Mouse (Mus musculus): ENCODE measurements around the gene Hamp. TPM values are rescaled to one million over a fixed set of nuclear protein-coding genes. Genes with fewer than 3 reads are reported as not detected.

Hamp gene
- polyA plus RNA-seq (2015; fragmentation: Nextera tagmentation; extraction: Ambion mirVana) = 0.90 and 1.1 TPM in 2 replicates

DNA sequence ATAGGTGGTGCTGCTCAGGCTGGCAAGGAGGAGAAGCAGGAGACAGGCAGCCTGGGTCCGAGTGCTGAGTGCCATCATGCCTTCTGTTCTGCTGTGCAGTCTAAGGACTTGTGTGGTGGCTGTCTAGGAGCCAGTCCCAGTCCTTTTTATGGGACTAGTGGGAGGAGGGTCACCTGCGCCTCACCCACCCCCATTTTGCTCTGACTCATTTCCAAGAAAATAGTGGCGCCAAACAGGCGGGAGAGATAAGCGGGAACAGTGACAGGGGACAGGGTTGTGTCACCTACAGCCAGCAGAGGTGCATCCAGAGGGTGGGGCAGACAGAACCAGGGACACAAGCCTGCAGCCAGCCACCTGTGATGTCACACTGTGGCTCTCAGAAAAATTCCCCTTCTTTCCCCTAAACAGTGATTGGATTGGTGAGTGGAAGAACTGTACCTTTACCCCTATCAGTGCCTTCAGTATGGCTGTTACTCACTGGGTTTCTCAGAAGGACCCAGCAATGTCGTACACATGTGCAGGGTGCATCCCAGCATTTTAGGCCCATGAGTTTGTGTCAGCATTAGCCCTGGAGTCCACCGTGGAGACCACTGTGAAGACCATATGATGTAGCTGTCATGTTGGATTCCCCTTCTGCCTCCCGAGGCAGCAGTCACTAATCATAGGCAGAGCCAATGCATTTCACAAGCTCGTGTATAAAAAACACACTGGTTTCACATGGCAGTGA is at the start of gene Hamp:
Gene Hamp (minus strand): TSS at position 124 of the 727 bp plus-strand sequence.
- H3K4me2 ChIP-seq (ENCODE audit: low read depth, low read length) = no peak within 1 kb of the TSS
- peaks cover 4% of the 10 kb centered on the region; the same call in 1 of the 2 replicates for H3K36me3 ChIP-seq (ENCODE audit: control insufficient read depth, insufficient read depth, low read length)
- H3K4me3 ChIP-seq (replicated peaks; ENCODE audit: low read length) = no peak within 1 kb of the TSS
- ATAC-seq (ENCODE audit: insufficient read depth, low FRiP score) = no peak
- H3K9me3 ChIP-seq (replicated peaks; ENCODE audit: control insufficient read depth, low read length) = no peaks in the 10 kb centered on the region
- no peak within 1 kb of the TSS for H3K27ac ChIP-seq (ENCODE audit: low read length)
- WGBS = 54% methylated on average over 9 of the region's 9 CpGs
- no peaks in the 10 kb centered on the region for H3K4me1 ChIP-seq (ENCODE audit: control insufficient read depth, insufficient read depth, low read length)
- H3K9ac ChIP-seq (ENCODE audit: low read length) = no peak within 1 kb of the TSS
- H3K27me3 ChIP-seq (ENCODE audit: control insufficient read depth, insufficient read depth, low read length) = no peaks in the 10 kb centered on the region

DNA sequence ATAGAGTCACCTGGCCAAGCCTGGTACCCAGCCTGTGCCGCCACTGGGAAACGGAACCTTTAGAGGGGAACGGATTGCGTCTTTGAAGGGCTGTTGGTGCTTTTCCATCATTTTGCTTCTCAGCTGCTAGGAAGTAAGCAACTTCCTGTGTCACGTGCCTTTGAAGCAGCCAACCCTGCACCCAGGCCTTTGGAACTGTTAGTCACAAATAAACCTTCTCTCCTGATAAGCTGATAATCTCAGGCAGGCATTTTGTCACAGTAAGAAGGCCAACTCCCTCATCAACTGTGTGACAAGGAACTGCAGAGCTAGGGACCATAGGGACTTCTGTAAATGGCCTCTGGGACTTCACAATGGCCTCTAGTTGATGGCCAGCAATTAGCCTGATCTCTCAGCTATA is 48.3 kb upstream of the Hamp start:
- no peaks in the 10 kb centered on the region for H3K36me3 ChIP-seq (ENCODE audit: control insufficient read depth, insufficient read depth, low read length)
- no peaks in the 10 kb centered on the region; the same call in 1 of the 2 replicates for H3K9me3 ChIP-seq (replicated peaks; ENCODE audit: control insufficient read depth, low read length)
- no peak overlapping the region for H3K4me3 ChIP-seq (replicated peaks; ENCODE audit: low read length)
- no peaks in the 10 kb centered on the region for H3K27me3 ChIP-seq (ENCODE audit: control insufficient read depth, insufficient read depth, low read length)
- 65% methylated on average over 5 of the region's 5 CpGs for WGBS
- H3K9ac ChIP-seq (ENCODE audit: low read length) = no peak overlapping the region
- no peaks in the 10 kb centered on the region for H3K4me1 ChIP-seq (ENCODE audit: control insufficient read depth, insufficient read depth, low read length)
- no peak overlapping the region for H3K4me2 ChIP-seq (ENCODE audit: low read depth, low read length)
- ATAC-seq (ENCODE audit: insufficient read depth, low FRiP score) = no peak
- H3K27ac ChIP-seq (ENCODE audit: low read length) = no peak overlapping the region

DNA sequence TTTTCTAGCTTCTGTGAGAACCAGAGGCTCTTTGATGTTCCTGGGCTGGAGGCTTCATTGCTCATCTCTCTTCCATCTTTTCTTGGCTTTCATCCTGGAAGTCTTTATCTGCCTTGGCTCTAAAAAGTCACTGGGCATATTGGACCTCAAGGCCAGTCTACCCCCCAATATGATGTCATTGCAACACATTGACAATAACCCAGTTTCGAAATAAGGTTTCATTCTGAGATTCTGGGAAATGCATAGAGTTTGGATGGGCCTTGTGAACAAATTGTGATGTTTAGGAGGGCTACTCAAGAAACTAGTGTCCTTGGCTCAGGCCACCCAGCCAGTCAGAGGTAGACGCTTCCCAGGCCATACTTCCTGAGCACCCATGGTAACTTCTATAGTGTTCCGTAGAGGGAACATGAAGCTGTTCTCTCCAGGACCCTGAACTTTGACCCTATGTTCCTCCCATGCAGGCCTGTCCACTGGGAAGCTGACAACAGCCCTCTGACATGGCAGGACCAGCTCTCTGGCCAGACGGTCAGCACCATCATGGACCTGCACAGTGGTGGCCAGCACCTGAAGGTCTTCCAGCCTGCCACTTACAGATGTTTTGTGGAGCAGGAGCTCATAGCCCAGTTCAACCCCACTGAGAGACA is 44.8 kb upstream of the Hamp start:
- no peaks in the 10 kb centered on the region for H3K36me3 ChIP-seq (ENCODE audit: control insufficient read depth, insufficient read depth, low read length)
- WGBS = 84% methylated on average over 4 of the region's 4 CpGs
- no peak overlapping the region for H3K4me3 ChIP-seq (replicated peaks; ENCODE audit: low read length)
- H3K9ac ChIP-seq (ENCODE audit: low read length) = no peak overlapping the region
- H3K4me1 ChIP-seq (ENCODE audit: control insufficient read depth, insufficient read depth, low read length) = no peaks in the 10 kb centered on the region
- H3K9me3 ChIP-seq (replicated peaks; ENCODE audit: control insufficient read depth, low read length) = no peaks in the 10 kb centered on the region
- no peak overlapping the region for H3K27ac ChIP-seq (ENCODE audit: low read length)
- H3K4me2 ChIP-seq (ENCODE audit: low read depth, low read length) = no peak overlapping the region
- ATAC-seq (ENCODE audit: insufficient read depth, low FRiP score) = no peak
- H3K27me3 ChIP-seq (ENCODE audit: control insufficient read depth, insufficient read depth, low read length) = no peaks in the 10 kb centered on the region

DNA sequence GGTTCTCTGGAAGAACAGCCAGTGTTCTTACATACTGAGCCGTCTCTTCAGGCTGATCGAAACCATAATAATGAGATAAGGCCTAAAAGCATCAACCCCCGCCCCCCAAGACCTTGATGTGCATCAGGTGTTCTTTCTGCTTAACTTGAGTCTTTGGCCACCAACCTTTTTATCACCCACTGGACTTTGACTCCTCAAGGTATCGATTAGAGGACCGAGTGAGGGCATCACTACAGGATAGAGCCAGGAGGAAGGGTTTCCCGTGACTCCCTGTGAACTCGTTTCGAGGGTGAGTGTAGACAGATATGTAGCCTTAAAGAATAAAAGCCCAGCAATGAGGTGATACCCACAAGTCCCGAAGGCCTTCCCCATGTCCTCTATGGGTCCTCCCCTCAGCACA is 41.5 kb upstream of the Hamp start:
- Histone ChIP-seq H3K27me3 (ENCODE audit: control insufficient read depth, insufficient read depth, low read length) (no peaks in the 10 kb centered on the region), H3K9ac (ENCODE audit: low read length) (no peak overlapping the region), H3K27ac (ENCODE audit: low read length) (no peak overlapping the region), H3K4me2 (ENCODE audit: low read depth, low read length) (no peak overlapping the region), H3K36me3 (ENCODE audit: control insufficient read depth, insufficient read depth, low read length) (no peaks in the 10 kb centered on the region), H3K4me1 (ENCODE audit: control insufficient read depth, insufficient read depth, low read length) (no peaks in the 10 kb centered on the region), H3K9me3 (replicated peaks; ENCODE audit: control insufficient read depth, low read length) (no peaks in the 10 kb centered on the region), H3K4me3 (replicated peaks; ENCODE audit: low read length) (no peak overlapping the region)
- 81% methylated on average over 9 of the region's 9 CpGs for WGBS
- no peak for ATAC-seq (ENCODE audit: insufficient read depth, low FRiP score)

DNA sequence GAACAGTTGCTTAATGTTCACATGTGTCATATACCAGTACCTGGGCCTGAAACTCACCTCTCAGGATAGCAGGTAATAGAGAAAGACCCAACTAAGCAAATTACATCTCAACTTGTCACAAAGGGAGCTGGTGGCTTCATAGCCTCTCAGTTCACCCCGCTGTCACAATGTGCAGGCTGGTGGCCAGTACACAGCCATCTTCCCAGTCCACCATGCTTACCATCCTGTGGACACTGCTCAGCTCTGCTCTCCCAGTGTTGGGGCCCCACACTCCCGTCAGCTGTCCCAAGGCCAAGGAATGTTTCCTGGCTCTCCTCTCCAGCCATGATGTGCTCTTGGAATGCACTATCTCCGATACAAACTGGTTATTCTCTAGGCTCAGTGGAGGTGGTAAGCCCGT is 37.9 kb upstream of the Hamp start:
- H3K9ac ChIP-seq (ENCODE audit: low read length) = no peak overlapping the region
- ATAC-seq (ENCODE audit: insufficient read depth, low FRiP score) = no peak
- WGBS = 87% methylated on average over 4 of the region's 4 CpGs
- H3K4me1 ChIP-seq (ENCODE audit: control insufficient read depth, insufficient read depth, low read length) = no peaks in the 10 kb centered on the region
- H3K27me3 ChIP-seq (ENCODE audit: control insufficient read depth, insufficient read depth, low read length) = no peaks in the 10 kb centered on the region
- H3K4me3 ChIP-seq (replicated peaks; ENCODE audit: low read length) = no peak overlapping the region
- H3K36me3 ChIP-seq (ENCODE audit: control insufficient read depth, insufficient read depth, low read length) = no peaks in the 10 kb centered on the region
- H3K4me2 ChIP-seq (ENCODE audit: low read depth, low read length) = no peak overlapping the region
- H3K9me3 ChIP-seq (replicated peaks; ENCODE audit: control insufficient read depth, low read length) = no peaks in the 10 kb centered on the region
- no peak overlapping the region for H3K27ac ChIP-seq (ENCODE audit: low read length)

DNA sequence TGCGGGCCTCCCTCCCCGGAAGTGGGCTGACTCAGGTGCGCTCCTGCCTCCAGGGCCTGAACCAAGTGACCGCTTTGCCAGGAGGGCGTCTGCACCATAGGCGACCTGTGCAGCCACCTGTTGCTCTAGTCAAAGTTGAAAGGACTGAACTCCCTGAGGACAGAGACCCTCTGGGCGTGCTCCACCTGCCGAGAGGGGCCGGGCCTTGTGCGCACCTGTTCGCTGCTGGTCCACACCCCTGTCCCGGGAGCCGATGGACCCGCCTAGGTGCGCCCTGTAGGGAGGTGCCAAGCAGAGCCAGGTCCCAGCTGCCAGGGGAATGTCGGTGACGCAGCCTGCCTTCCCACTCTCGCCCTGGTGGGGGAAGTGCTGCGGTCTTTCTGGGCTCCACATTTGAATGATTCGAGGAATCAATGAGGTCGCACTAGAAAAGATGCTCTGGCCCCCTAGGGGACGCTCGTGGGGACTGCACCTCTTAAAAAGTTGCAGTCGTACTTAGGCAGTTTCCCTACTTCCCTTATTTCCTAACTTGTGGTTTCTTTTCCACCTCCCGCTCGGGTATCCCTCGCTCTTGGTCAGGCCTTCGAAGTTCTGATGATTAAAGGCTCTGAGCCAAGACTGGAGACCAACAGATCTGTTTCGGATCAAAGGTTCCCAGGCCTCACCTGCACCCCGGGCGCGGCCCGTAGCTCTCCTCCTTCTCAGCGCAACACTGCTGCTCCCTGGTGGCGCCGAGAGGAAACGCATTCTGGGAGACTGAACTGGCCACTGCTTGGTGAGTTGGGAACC is 29.9 kb upstream of the Hamp start, which contains the start of gene Fam187b:
Gene Fam187b (plus strand): TSS at position 290 of the 789 bp plus-strand sequence.
- Histone ChIP-seq H3K9ac (ENCODE audit: low read length) (peak within 1 kb of the TSS; percentile 79), H3K4me2 (ENCODE audit: low read depth, low read length) (peak within 1 kb of the TSS; percentile 63), H3K36me3 (ENCODE audit: control insufficient read depth, insufficient read depth, low read length) (no peaks in the 10 kb centered on the region), H3K4me1 (ENCODE audit: control insufficient read depth, insufficient read depth, low read length) (peaks cover 14% of the 10 kb centered on the region), H3K9me3 (replicated peaks; ENCODE audit: control insufficient read depth, low read length) (no peaks in the 10 kb centered on the region), H3K4me3 (replicated peaks; ENCODE audit: low read length) (peak within 1 kb of the TSS; percentile 62), H3K27ac (ENCODE audit: low read length) (peak within 1 kb of the TSS; percentile 95), H3K27me3 (ENCODE audit: control insufficient read depth, insufficient read depth, low read length) (no peaks in the 10 kb centered on the region)
- WGBS = under 1% methylated on average over 37 of the region's 37 CpGs
- ATAC-seq (ENCODE audit: insufficient read depth, low FRiP score) = peak; percentile 94

DNA sequence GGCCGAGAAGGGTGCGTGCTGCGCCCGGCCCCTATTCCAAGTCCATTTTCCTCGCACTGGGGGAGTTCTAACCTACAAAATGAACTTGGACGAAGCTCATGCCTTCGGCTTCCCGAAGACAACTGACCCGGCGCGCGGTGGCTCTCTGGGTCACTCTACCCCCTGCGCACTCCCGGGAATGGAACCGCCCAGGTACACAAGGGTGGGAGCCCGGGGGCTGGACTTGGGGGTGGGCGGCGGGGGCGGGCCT is 29.3 kb upstream of the Hamp start, which contains the start of gene Lsr:
Gene Lsr (minus strand): TSS at position 214 of the 250 bp plus-strand sequence.
- Histone ChIP-seq H3K27ac (ENCODE audit: low read length) (peak within 1 kb of the TSS; percentile 95), H3K4me2 (ENCODE audit: low read depth, low read length) (peak within 1 kb of the TSS; percentile 63), H3K9me3 (replicated peaks; ENCODE audit: control insufficient read depth, low read length) (no peaks in the 10 kb centered on the region), H3K4me1 (ENCODE audit: control insufficient read depth, insufficient read depth, low read length) (peaks cover 14% of the 10 kb centered on the region), H3K27me3 (ENCODE audit: control insufficient read depth, insufficient read depth, low read length) (no peaks in the 10 kb centered on the region), H3K4me3 (replicated peaks; ENCODE audit: low read length) (peak within 1 kb of the TSS; percentile 62), H3K9ac (ENCODE audit: low read length) (peak within 1 kb of the TSS; percentile 79), H3K36me3 (ENCODE audit: control insufficient read depth, insufficient read depth, low read length) (no peaks in the 10 kb centered on the region)
- no peak for ATAC-seq (ENCODE audit: insufficient read depth, low FRiP score)
- whole genome bisulfite sequencing = 1% methylated on average over 19 of the region's 19 CpGs

DNA sequence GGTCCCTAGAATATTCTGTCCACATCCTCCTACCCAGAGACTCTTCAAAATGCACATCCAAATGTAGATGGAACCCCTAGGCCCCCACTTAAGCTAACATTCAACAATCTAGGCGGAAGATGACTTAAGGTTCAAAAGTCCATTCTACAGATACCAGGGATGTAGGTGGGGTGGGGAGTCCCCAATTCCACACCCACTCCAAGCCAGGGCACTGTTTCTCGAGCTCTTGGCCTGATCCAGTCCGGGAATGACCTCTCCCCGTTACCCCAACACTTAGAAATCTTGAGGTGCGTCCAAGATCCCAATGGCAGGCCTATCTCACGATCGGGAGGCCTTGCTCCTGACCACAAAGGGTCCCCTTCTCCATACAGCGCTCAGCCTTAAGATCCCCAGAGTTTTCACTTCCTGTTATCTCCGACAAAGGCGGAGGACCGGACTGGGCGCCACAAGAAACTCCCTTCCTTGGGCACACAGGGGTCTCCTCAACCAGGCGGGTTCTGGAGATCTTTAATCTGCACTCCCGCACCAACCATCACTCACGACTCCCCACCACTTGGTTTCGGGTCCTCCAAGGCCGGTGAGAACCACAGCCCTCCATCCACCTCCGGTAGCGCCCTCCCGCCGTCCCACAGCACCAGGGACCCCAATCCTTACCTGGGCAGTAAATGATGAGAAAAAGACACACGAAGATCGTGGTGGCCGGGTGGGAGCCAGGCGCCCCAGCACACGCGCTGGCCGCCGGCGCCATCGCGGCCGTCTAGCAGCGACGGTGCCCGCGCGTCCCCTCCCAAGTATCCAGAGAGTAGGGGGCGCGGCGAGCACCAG is 28.8 kb upstream of the Hamp start:
- H3K9ac ChIP-seq (ENCODE audit: low read length) = peak overlapping the region; percentile 79
- peak overlapping the region; percentile 77 for H3K27ac ChIP-seq (ENCODE audit: low read length)
- peak; percentile 31; the same call in 1 of the 2 replicates for ATAC-seq (ENCODE audit: insufficient read depth, low FRiP score)
- peak overlapping the region; percentile 62 for H3K4me3 ChIP-seq (replicated peaks; ENCODE audit: low read length)
- no peaks in the 10 kb centered on the region for H3K27me3 ChIP-seq (ENCODE audit: control insufficient read depth, insufficient read depth, low read length)
- peaks cover 14% of the 10 kb centered on the region for H3K4me1 ChIP-seq (ENCODE audit: control insufficient read depth, insufficient read depth, low read length)
- H3K9me3 ChIP-seq (replicated peaks; ENCODE audit: control insufficient read depth, low read length) = no peaks in the 10 kb centered on the region
- H3K36me3 ChIP-seq (ENCODE audit: control insufficient read depth, insufficient read depth, low read length) = no peaks in the 10 kb centered on the region
- WGBS = 5% methylated on average over 41 of the region's 41 CpGs
- H3K4me2 ChIP-seq (ENCODE audit: low read depth, low read length) = peak overlapping the region; percentile 63

Measured in stomach, embryonic 16.5 days (tissue).